Mouse (Mus musculus): ENCODE results near the gene Gmeb1. TPM values are rescaled to one million over a fixed set of nuclear protein-coding genes. Genes with fewer than 3 reads are reported as not detected.
"Not testable (repeated sequence)": the region's sequence is repeated elsewhere in the genome, so short reads cannot be mapped to it uniquely, and the experiment has no call there.

The Gmeb1 gene
- polyA plus RNA-seq (2016; fragmentation: Nextera tagmentation; extraction: Ambion mirVana): 41.3 and 43.3 TPM in 2 replicates

- H3K9me3 ChIP-seq (replicated peaks): no peaks in the 10 kb centered on the region
- H3K27me3 ChIP-seq: no peaks in the 10 kb centered on the region
- H3K36me3 ChIP-seq: no peaks in the 10 kb centered on the region
- H3K4me3 ChIP-seq: peak within 1 kb of the TSS; percentile 90
- H3K4me1 ChIP-seq: peaks cover 23% of the 10 kb centered on the region
- peak; percentile 90 for ATAC-seq (ENCODE audit: low FRiP score)
- WGBS: 17% methylated on average over 42 of the region's 49 CpGs
- H3K27ac ChIP-seq: peak within 1 kb of the TSS; percentile 93
- peak within 1 kb of the TSS; percentile 98 for H3K9ac ChIP-seq
- peak within 1 kb of the TSS; percentile 89 for H3K4me2 ChIP-seq (replicated peaks)
These were observed at the start of gene Gmeb1 for GRCm38 (mm10) chr4:132261514-132262357. TSS of gene Gmeb1 (minus strand) at chr4:132261602.

- 32% methylated on average over 10 of the region's 10 CpGs for WGBS
These were observed 48.6 kb upstream of the Gmeb1 start for GRCm38 (mm10) chr4:132309849-132310472.

GRCm38 (mm10) chr4:132309140-132309848 is 47.9 kb upstream of the Gmeb1 start:
- WGBS: under 1% methylated on average over 15 of the region's 15 CpGs

More at GRCm38 (mm10) chr4:132309849-132310472, 48.6 kb upstream of the Gmeb1 start:
- H3K4me2 ChIP-seq (replicated peaks): peak overlapping the region; percentile 73
- ATAC-seq (ENCODE audit: low FRiP score): 0 out of 2 replicates have a peak, but pooled peaks have one; percentile 39
- H3K4me3 ChIP-seq: peak overlapping the region; percentile 74
- peaks cover 12% of the 10 kb centered on the region for H3K4me1 ChIP-seq
- peak overlapping the region; percentile 93 for H3K9ac ChIP-seq
- no peaks in the 10 kb centered on the region for H3K27me3 ChIP-seq
- H3K27ac ChIP-seq: peak overlapping the region; percentile 89
- no peaks in the 10 kb centered on the region for H3K9me3 ChIP-seq (replicated peaks)
- peaks cover 45% of the 10 kb centered on the region for H3K36me3 ChIP-seq

GRCm38 (mm10) chr4:132308437-132309139 is 47.2 kb upstream of the Gmeb1 start:
- peak overlapping the region; percentile 74 for H3K4me3 ChIP-seq
- peak; percentile 95 for ATAC-seq (ENCODE audit: low FRiP score)

More at GRCm38 (mm10) chr4:132309140-132309848, 47.9 kb upstream of the Gmeb1 start:
- Histone ChIP-seq H3K27ac (peak overlapping the region; percentile 89), H3K36me3 (peaks cover 45% of the 10 kb centered on the region), H3K27me3 (no peaks in the 10 kb centered on the region), H3K4me2 (replicated peaks) (peak overlapping the region; percentile 73), H3K9me3 (replicated peaks) (no peaks in the 10 kb centered on the region), H3K9ac (peak overlapping the region; percentile 93), H3K4me1 (peaks cover 12% of the 10 kb centered on the region), H3K4me3 (peak overlapping the region; percentile 74)
- ATAC-seq (ENCODE audit: low FRiP score): no peak

GRCm38 (mm10) chr4:132306004-132306403 is 44.6 kb upstream of the Gmeb1 start:
- no peak overlapping the region for H3K4me3 ChIP-seq
- 73% methylated on average over 6 of the region's 6 CpGs for WGBS
- H3K9me3 ChIP-seq (replicated peaks): no peaks in the 10 kb centered on the region
- peaks cover 18% of the 10 kb centered on the region for H3K4me1 ChIP-seq
- no peak overlapping the region for H3K4me2 ChIP-seq (replicated peaks)
- no peaks in the 10 kb centered on the region for H3K27me3 ChIP-seq
- no peak for ATAC-seq (ENCODE audit: low FRiP score)
- H3K27ac ChIP-seq: no peak overlapping the region
- H3K9ac ChIP-seq: no peak overlapping the region
- peaks cover 14% of the 10 kb centered on the region for H3K36me3 ChIP-seq

More at GRCm38 (mm10) chr4:132308437-132309139, 47.2 kb upstream of the Gmeb1 start:
- Histone ChIP-seq H3K36me3 (peaks cover 37% of the 10 kb centered on the region), H3K27ac (peak overlapping the region; percentile 89), H3K27me3 (no peaks in the 10 kb centered on the region), H3K9ac (peak overlapping the region; percentile 93), H3K4me1 (peaks cover 12% of the 10 kb centered on the region), H3K9me3 (replicated peaks) (no peaks in the 10 kb centered on the region), H3K4me2 (replicated peaks) (peak overlapping the region; percentile 73)
- 2% methylated on average over 41 of the region's 41 CpGs for WGBS

DNA sequence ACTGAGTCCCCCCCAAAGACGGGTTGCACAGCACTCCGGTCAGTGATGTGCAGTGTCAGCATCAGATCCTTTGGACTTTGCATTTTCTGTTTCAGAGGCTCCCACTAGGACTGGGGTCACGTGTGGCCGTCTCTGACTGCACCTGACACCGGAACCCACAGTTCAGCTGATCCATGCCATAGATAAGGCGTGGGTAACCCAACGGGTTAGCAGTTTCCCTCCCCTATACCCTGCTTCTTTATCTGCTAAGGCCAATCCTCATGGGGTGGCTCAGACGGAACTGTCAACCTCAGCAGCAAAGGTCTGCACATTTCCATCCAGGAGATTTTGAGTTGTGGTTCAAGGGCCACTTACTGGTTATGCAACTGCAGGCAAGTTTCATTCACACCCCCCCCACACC is 43.9 kb upstream of the Gmeb1 start:
- Histone ChIP-seq H3K27ac (no peak overlapping the region), H3K4me3 (no peak overlapping the region), H3K9ac (no peak overlapping the region), H3K27me3 (no peaks in the 10 kb centered on the region), H3K4me2 (replicated peaks) (no peak overlapping the region), H3K4me1 (peaks cover 15% of the 10 kb centered on the region), H3K9me3 (replicated peaks) (no peaks in the 10 kb centered on the region), H3K36me3 (peaks cover 6% of the 10 kb centered on the region)
- WGBS: 83% methylated on average over 8 of the region's 8 CpGs
- ATAC-seq (ENCODE audit: low FRiP score): no peak

DNA sequence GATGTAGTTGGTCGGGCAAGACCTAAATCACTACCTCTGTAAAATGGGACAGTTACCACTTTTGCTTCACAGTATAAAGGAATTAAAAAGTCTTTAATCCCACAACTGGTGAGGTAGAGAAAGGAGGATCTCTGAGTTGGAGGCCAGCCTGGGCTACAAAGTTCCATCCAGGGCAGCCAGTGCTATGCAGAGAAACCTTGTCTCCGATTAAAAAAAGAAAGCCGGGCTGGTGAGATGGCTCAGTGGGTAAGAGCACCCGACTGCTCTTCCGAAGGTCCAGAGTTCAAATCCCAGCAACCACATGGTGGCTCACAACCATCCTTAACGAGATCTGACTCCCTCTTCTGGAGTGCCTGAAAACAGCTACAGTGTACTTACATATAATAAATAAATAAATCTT is 42.1 kb upstream of the Gmeb1 start:
- not testable (repeated sequence) for H3K27ac ChIP-seq; H3K4me1 ChIP-seq; H3K36me3 ChIP-seq; H3K27me3 ChIP-seq; H3K9me3 ChIP-seq (replicated peaks); ATAC-seq (ENCODE audit: low FRiP score)
- peak overlapping the region; percentile 64 for H3K4me2 ChIP-seq (replicated peaks)
- peak overlapping the region; percentile 43 for H3K4me3 ChIP-seq
- WGBS: 49% methylated on average over 6 of the region's 6 CpGs
- peak overlapping the region; percentile 56 for H3K9ac ChIP-seq

DNA sequence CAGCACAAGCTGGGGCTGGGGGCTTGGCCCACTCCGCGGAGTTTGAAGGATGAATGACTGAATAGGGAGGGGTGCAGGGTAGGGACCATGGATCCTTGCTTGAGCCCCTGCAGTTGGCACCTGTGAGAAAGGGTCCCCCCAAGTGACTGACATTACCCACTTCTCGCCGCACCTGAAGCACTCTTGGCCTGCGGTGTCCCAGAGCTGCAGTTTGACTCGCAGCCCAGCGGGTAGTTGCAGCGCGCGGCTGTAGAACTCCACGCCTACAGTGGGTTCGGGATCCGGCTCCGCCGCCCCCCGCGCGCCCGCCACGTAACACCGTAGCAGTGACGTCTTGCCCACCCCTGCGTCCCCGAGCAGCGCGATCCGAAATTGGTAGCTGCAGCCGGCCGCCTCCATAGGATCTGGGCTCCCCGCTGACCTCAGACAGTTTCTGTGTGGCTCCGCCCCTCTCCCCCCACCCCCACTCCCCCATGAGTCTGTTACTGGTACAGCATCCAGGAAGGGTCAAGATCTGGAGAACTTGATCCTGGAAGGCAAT is 41.6 kb upstream of the Gmeb1 start, which contains the start of gene Rab42:
Rab42 (minus strand) TSS at position 447 of the 541 bp plus-strand sequence.
- H3K4me2 ChIP-seq (replicated peaks): peak within 1 kb of the TSS; percentile 64
- no peaks in the 10 kb centered on the region for H3K27me3 ChIP-seq
- peak; percentile 56; the same call in 1 of the 2 replicates for ATAC-seq (ENCODE audit: low FRiP score)
- 3% methylated on average over 31 of the region's 31 CpGs for WGBS
- no peaks in the 10 kb centered on the region for H3K9me3 ChIP-seq (replicated peaks)
- peak within 1 kb of the TSS; percentile 43 for H3K4me3 ChIP-seq
- peak within 1 kb of the TSS; percentile 56 for H3K9ac ChIP-seq
- H3K27ac ChIP-seq: no peak within 1 kb of the TSS
- H3K4me1 ChIP-seq: peaks cover 6% of the 10 kb centered on the region; the same call in 1 of the 2 replicates
- H3K36me3 ChIP-seq: no peaks in the 10 kb centered on the region

GRCm38 (mm10) chr4:132301965-132302938 is 40.9 kb upstream of the Gmeb1 start:
- Histone ChIP-seq H3K9me3 (replicated peaks) (no peaks in the 10 kb centered on the region), H3K4me3 (peak overlapping the region; percentile 43), H3K9ac (peak overlapping the region; percentile 56; the same call in 1 of the 2 replicates), H3K4me1 (peaks cover 6% of the 10 kb centered on the region; the same call in 1 of the 2 replicates), H3K4me2 (replicated peaks) (peak overlapping the region; percentile 64), H3K27me3 (no peaks in the 10 kb centered on the region), H3K36me3 (no peaks in the 10 kb centered on the region), H3K27ac (no peak overlapping the region)
- no peak for ATAC-seq (ENCODE audit: low FRiP score)
- WGBS: 69% methylated on average over 16 of the region's 16 CpGs

DNA sequence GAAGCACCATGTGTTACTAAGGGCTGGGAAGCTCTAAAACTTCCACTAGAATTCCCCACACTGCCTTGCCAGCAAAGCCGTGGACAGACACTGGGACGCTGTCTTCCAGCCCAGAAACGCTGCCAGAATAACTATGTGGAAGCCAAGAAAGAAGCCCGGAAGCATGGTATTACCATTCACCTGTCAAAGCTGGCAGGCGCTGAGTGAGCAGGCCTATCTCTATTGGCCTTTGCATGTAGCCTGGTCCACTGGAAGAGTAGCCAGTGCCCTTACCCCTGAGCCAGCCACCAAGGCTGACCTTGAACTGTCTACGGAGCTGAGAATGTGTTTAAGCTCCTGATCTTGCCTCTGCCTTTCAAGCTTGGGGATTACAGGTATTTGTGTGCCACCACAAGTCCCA is 40.1 kb upstream of the Gmeb1 start:
- no peak overlapping the region for H3K27ac ChIP-seq
- no peak overlapping the region for H3K4me3 ChIP-seq
- H3K9ac ChIP-seq: no peak overlapping the region
- H3K9me3 ChIP-seq (replicated peaks): no peaks in the 10 kb centered on the region
- H3K4me1 ChIP-seq: peaks cover 6% of the 10 kb centered on the region; the same call in 1 of the 2 replicates
- H3K36me3 ChIP-seq: no peaks in the 10 kb centered on the region
- WGBS: 86% methylated on average over 6 of the region's 6 CpGs
- no peak for ATAC-seq (ENCODE audit: low FRiP score)
- H3K27me3 ChIP-seq: no peaks in the 10 kb centered on the region
- H3K4me2 ChIP-seq (replicated peaks): no peak overlapping the region

Measured in hindbrain, embryonic 12.5 days (tissue).